Mouse (Mus musculus) mouse embryonic stem cell (cell line): ENCODE measurements around the gene Lrrfip1.

ENCODE experiments used
- in situ Hi-C, 2 experiments: fragments of 300-500 bp; cut with MboI; formaldehyde crosslinking; loops; 1 replicate in 1 of 2; 3 replicates in 1 of 2; pipeline ENCODE4 v1.14.3; 2019 to 2020; ENCODE audit warnings: low sequenced_read_pairs in 2 of 2, low pct_unique_long_range_greater_than_20kb in 1 of 2, mixed read lengths in 1 of 2; ENCODE audit not compliant: unreplicated experiment in 1 of 2

The Lrrfip1 gene

DNA sequence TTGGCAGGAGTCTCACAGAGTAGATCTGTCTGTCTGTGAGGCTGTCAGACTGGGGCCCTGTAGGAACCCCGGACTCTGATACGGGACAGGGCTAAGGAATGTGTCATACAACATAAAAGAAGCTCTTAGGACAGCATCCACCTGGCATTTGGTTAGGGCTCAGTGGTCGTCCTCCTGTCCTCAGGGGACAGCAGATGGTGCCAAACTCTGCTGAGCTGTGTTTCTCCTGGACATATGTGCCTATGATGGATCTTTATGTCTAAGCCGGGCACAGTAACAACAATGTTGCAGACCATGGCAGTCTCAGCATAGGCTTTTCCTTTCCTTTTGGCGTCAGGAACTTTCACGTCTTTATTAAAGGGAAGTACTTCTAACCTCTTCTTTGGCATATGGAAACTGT lies 69.2 kb downstream of the Lrrfip1 start:
- in situ Hi-C loops: no loop called here

DNA sequence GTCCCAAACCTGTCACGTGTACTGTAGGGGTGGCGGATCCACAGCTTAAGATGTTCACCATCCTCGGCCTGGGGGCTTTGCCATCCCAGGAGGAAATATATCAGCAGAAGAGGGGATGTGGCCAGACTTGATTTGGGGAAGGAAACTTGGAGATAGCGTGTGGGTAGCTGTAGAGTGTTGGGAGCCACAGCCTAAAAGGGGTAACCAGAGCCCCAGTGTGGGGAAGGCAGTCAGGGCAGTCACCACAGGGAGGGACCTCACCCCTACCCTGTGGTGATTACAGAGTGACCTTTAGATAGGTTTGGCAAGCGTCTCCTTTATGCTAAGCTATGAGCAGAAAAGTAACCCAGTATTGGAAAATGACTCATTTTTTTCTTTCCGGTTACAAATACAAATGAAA lies 71.0 kb downstream of the Lrrfip1 start:
- in situ Hi-C loops: no loop called here

GRCm38 (mm10) chr1:91070547-91070946 lies 72.0 kb downstream of the Lrrfip1 start:
- in situ Hi-C loops: no loop called here

DNA sequence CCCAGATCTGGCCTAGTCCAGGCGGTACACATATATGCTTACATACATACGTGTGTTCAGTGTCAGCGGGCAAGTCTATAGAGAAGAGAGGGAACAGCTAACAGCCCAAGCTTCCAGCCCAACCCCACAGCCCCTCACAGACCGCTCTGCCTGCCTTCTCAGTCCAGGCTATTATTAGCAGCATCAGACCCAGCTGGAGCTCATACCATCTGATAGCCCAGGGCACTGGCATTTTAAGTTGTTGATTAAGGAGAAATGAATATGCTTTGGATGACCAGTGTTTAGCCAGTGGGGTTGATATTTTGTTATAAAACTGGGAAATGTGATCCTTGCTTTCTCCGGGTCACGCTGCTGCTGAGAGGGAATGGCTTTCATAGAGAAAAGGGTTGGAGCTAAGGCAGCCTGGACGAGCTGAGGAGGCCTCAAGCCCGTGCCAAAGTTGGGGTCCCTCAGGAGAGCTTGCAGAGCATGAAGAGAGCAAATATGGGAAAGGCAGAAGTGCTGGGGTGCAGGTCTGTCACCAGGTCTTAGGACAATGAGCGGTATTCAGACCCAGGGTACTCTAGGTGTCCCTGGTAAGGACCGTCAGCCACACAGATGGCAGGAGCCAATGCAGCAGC lies 73.2 kb downstream of the Lrrfip1 start:
- in situ Hi-C loops: no loop called here

GRCm38 (mm10) chr1:91076946-91077345 lies 78.4 kb downstream of the Lrrfip1 start:
- in situ Hi-C loops: no loop called here

GRCm38 (mm10) chr1:91077456-91077855 lies 78.9 kb downstream of the Lrrfip1 start:
- in situ Hi-C loops: no loop called here

DNA sequence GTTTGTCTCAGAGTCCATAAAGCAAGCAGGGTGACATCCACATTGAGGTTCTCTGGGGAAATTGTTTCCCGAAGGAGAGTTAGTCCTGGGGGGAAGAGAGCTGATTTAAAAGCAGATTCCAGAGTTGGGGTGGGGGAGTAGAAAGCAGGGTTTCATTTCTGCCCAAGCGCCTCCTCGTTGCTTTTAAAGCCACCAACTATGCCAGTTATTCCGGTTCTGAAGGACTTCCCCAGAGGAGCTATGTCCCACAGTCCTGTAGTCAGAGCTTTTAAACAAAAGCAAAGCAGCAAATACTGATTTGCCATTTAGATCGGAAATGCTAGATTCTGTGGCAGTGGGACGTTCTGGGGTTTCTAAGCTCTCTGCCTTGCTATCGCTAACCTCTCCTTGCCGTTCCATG lies 79.4 kb downstream of the Lrrfip1 start:
- in situ Hi-C loops: no loop called here

- in situ Hi-C loops: no loop called here
These were observed 81.3 kb downstream of the Lrrfip1 start for GRCm38 (mm10) chr1:91079740-91080422.

DNA sequence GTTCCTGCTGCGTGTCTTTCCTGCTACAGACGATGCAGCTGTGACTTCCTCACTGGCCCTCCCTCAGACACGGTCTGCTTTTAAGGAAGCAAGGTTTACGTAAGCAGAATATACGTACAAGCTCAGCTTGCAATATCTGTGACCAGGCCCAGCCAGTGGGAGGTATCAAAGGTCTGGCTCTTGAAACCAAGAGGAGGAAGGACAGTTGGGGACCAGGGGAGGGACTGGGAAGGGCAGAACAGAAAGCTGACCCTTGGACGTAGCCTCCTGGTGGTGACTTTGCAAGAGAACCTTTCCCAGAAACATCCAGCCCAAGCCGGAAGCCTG lies 81.8 kb downstream of the Lrrfip1 start:
- in situ Hi-C loops: no loop called here

GRCm38 (mm10) chr1:91084374-91084773 lies 85.8 kb downstream of the Lrrfip1 start:
- in situ Hi-C loops: no loop called here

GRCm38 (mm10) chr1:91085009-91085408 lies 86.5 kb downstream of the Lrrfip1 start:
- in situ Hi-C loops: no loop called here

DNA sequence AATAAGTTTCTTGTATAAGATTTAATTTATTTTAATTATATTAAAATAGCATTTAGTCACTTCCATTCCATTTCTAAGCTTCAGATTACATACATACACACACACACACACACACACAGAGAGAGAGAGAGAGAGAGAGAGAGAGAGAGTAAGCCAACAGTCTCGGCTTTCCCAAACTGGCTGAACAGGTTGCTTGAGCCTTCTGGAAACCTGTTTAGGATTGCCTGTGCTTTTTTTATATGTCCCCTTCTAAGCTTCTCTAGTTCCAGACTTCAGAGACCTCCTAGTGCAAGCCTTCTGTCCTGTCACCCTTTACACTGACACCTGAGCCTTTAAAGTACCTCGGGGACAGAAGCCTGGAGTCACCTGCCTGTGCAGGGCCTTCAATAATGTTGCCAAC lies 87.1 kb downstream of the Lrrfip1 start:
- in situ Hi-C loops: no loop called here

DNA sequence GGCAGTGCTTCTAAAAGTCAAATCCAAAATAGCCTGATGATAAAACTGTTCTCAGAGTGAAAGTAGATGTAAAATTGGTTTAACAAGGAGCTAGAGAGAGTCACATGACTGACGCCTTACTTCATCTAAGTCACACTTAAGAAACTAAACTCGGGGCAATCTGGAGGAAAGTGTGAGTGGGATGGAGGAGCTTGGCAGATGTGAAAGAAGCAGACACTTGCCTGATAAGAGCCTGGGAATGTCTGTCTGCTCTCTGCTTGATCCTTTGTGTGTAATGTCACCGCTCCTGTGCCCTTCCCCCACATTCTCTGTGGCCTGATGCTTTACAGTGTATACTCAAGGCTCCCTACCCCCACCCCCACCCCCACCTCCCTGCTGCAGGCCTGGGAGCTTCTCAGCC lies 87.8 kb downstream of the Lrrfip1 start:
- in situ Hi-C loops: no loop called here

DNA sequence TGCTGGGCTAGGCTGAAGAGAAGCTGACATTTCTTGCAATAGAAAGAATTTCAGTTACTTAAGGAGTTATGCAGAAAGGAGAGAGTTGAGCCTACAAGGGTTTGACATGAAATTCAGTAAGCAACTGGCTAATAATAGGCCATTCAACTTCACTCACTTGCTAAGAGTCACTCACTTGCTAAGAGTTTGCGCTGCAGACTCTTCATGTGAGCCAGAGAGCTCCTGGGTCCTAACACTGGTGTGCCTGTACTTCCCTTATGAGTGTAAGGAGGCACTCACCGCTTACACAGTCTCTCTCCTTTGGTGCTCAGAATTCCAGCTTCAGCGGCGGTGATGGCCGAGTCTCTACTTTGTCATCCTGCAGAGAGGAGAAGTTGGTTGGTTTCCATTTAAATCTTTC lies 88.2 kb downstream of the Lrrfip1 start:
- in situ Hi-C loops: no loop called here

GRCm38 (mm10) chr1:91088027-91088426 lies 89.5 kb downstream of the Lrrfip1 start:
- in situ Hi-C loops: no loop called here

- in situ Hi-C loops: no loop called here
These were observed 90.4 kb downstream of the Lrrfip1 start for GRCm38 (mm10) chr1:91088941-91089340.

GRCm38 (mm10) chr1:91090456-91090855 lies 91.9 kb downstream of the Lrrfip1 start:
- in situ Hi-C loops: no loop called here

DNA sequence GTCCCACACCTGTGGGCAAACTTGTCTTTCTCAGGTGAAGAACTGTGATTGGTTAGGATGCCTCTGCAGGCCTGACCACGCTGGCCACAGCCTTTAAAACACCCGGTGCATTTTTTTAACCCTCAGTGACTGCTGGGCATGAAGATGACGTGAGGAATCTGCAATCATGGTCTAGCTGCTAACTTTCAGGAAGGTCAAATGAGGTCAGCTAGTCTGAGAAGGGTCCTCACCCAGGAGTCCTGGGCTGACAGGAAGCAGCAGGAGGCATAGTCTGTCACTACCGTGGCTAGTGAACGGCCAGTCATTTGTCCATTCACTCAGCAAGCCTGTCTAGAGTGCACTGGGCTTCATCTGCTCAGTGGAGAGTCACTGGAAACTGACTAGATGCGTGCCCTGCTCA lies 93.9 kb downstream of the Lrrfip1 start:
- in situ Hi-C loops: no loop called here

- in situ Hi-C loops: no loop called here
These were observed 94.8 kb downstream of the Lrrfip1 start for GRCm38 (mm10) chr1:91093296-91093695.

DNA sequence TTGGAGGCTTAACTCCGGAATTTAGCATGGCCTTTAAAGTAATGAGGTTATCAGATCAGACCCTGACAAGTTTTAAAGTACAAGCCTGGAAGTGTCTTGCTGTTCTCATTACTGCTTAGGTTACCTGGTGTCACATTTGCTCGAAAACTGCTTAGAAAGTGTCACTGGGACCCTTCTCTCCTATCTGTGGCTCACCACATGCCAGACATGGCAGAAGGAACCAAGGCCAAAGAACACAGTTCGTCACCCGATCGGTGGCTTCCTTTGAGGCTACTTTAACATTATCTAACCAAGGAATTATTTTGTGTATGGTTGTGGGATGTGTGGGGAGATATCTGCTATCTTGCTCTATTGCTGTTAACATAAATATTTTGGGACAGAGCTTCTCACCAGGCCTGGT lies 95.5 kb downstream of the Lrrfip1 start:
- in situ Hi-C loops: no loop called here

DNA sequence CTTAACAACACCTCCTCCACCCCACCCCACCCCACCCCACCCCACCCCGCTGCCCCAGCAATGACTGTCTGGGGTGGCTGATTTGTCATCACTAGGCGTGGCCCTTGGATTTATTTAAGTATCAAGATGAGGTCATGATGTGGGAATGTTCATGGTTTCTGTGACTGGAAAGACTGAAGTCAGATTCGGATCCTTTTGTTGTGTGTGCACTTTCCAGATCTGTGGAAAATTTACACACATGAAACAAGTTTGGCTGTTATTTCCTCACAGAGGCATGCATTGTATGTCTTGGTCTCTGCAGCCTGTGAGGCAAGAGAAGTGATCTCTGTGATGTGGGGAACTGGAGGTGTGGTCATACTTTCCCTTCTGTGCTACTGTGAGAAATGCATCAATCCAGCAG lies 96.7 kb downstream of the Lrrfip1 start:
- in situ Hi-C loops: no loop called here
